Mouse (Mus musculus) hindbrain, embryonic 15.5 days (tissue): ENCODE data around the gene Irf2bp2. TPM values are rescaled to one million over a fixed set of nuclear protein-coding genes. Genes with fewer than 3 reads are reported as not detected.
A peak's percentile ranks its signal among the peaks of the same experiment; 100 is the strongest.

Experiments used
- ATAC-seq: fragments of 200-750 bp; cut with Nextera tagmentation; 2 replicates; pipeline ENCODE4 v1.8.0; 2017; ENCODE audit warnings: low read depth, moderate number of reproducible peaks, moderate TSS enrichment; ENCODE audit not compliant: low FRiP score
- H3K27ac ChIP-seq: fragments of 300-500 bp; sonication (generic); replicated peaks from 2 replicates; pipeline ENCODE4 v1.5.1; 2015; ENCODE audit warnings: mild to moderate bottlenecking, inconsistent platforms
- H3K27me3 ChIP-seq: fragments of 300-500 bp; sonication (generic); 2 replicates; pipeline ENCODE4 v1.6.1; 2015; ENCODE audit warnings: control low read depth, inconsistent platforms
- H3K36me3 ChIP-seq: fragments of 300-500 bp; sonication (generic); 2 replicates; pipeline ENCODE4 v1.6.1; 2015; ENCODE audit warnings: control low read depth, inconsistent platforms
- H3K4me1 ChIP-seq: fragments of 300-500 bp; sonication (generic); replicated peaks from 2 replicates; pipeline ENCODE4 v1.6.1; 2015; ENCODE audit warnings: control low read depth, inconsistent platforms
- H3K4me2 ChIP-seq: fragments of 300-500 bp; sonication (generic); 2 replicates; pipeline ENCODE4 v1.6.1; 2015; ENCODE audit warnings: moderate library complexity, mild to moderate bottlenecking, inconsistent platforms
- H3K4me3 ChIP-seq: fragments of 300-500 bp; sonication (generic); 2 replicates; pipeline ENCODE4 v1.5.1; 2015; ENCODE audit warnings: mild to moderate bottlenecking, inconsistent platforms
- H3K9ac ChIP-seq: fragments of 300-500 bp; sonication (generic); 2 replicates; pipeline ENCODE4 v1.6.1; 2015; ENCODE audit warnings: inconsistent platforms
- H3K9me3 ChIP-seq: fragments of 300-500 bp; sonication (generic); 2 replicates; pipeline ENCODE4 v1.6.1; 2016; ENCODE audit warnings: control low read depth, inconsistent platforms
- WGBS: fragments of 180-500 bp; shearing (Covaris S2); methylation state at CpG from one replicate; pipeline ENCODE4 v1.1.7; 2015; 5-methylcytosine and 5-hydroxymethylcytosine counted together
- polyA plus RNA-seq: library from polyadenylated mRNA; unstranded; fragments of >200 nt; fragmentation: Nextera tagmentation; extraction: Ambion mirVana; gene quantifications from 2 replicates; pipeline ENCODE4 v1.2.1, GENCODE M21; 2015

The Irf2bp2 gene
- polyA plus RNA-seq, 1 experiment from 2014 or later = 9.1 TPM

DNA sequence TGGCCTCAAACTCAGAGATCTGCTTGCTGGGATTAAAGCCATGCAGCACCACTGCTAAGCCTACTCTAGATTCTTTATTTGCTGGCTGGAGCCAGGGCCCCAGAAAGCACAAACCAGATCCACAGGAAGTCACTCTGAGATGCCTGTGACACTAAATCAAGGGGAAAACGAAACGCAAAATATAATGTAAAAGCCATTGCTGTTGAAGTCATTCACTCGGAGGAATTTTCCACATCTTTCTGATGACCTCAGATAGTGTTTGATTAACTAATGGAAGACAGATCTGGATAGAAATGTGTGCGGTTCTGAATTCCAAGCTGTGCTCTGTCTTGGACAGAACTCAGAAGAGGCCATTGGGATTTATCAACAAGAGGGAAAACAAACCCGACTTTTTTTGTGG is 22.9 kb upstream of the Irf2bp2 start:
- Histone ChIP-seq H3K36me3 (no peaks in the 10 kb centered on the region), H3K27ac (no peak overlapping the region), H3K4me1 (no peaks in the 10 kb centered on the region), H3K9me3 (no peaks in the 10 kb centered on the region), H3K4me3 (no peak overlapping the region), H3K27me3 (no peaks in the 10 kb centered on the region), H3K9ac (no peak overlapping the region), H3K4me2 (no peak overlapping the region)
- WGBS = 84% methylated on average over 5 of the region's 5 CpGs
- no peak for ATAC-seq

DNA sequence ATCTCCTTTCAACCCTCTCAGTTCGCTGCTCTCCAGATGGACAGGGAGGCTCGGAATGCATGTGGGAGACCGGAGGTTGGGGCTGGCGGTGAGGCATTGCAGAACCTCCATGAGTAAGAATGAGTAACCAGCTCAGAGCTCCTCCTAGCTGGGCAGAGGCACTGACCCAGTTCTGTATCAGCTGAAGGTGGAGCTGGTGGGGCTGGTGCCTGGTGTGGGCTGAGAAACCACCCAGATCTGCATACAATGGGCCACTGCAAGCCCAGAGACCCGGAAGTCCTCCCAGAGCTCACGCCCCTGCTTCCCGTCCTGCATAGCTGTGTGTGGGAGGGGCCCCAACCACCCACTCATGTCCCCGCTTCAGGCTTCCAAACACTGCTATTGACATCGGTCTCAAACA is 22.0 kb upstream of the Irf2bp2 start:
- WGBS = 61% methylated on average over 9 of the region's 9 CpGs
- no peak overlapping the region for H3K4me3 ChIP-seq
- H3K27me3 ChIP-seq = no peaks in the 10 kb centered on the region
- no peak overlapping the region for H3K9ac ChIP-seq
- no peak overlapping the region for H3K27ac ChIP-seq
- H3K36me3 ChIP-seq = no peaks in the 10 kb centered on the region
- ATAC-seq = no peak
- H3K9me3 ChIP-seq = no peaks in the 10 kb centered on the region
- H3K4me1 ChIP-seq = no peaks in the 10 kb centered on the region
- H3K4me2 ChIP-seq = no peak overlapping the region

GRCm38 (mm10) chr8:126614740-126615132 is 20.9 kb upstream of the Irf2bp2 start:
- Histone ChIP-seq H3K4me3 (no peak overlapping the region), H3K36me3 (no peaks in the 10 kb centered on the region), H3K27ac (no peak overlapping the region), H3K4me2 (no peak overlapping the region), H3K27me3 (no peaks in the 10 kb centered on the region), H3K9me3 (no peaks in the 10 kb centered on the region), H3K4me1 (no peaks in the 10 kb centered on the region), H3K9ac (no peak overlapping the region)
- 87% methylated on average over 5 of the region's 5 CpGs for WGBS
- ATAC-seq = no peak

DNA sequence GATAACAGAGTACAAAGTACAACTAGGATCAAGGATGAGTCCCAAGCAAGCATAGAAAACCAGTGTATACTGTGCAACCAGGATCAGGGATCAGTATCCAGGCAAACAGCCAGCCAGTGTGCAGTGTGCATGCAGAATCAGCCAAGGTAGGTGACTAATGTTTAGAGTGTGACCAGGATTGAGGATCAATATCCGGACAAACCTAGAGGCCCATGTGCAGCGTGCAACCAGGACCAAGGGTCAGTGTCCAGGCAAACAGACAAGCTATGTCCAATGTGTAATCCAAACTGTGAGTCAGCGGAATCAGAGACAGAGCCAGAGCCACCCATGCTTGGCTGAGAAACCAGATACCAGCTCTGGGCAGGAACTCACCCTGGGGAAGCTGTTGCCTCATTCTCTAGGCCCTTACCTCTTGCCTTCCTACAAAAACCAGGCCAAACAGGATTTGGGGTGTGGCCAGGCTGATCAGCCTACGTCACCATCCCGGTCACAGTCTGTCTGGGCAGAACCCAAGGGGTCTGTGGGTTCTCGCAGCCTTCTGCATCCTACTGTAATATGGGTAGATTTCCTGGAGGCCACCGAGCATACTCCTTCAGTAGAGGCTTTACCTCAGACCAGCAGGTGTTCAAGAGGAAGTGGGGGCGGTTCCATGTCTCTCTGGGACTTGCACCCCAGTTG is 20.4 kb upstream of the Irf2bp2 start:
- Histone ChIP-seq H3K27ac (no peak overlapping the region), H3K4me3 (no peak overlapping the region), H3K36me3 (no peaks in the 10 kb centered on the region), H3K4me2 (no peak overlapping the region), H3K27me3 (no peaks in the 10 kb centered on the region), H3K4me1 (no peaks in the 10 kb centered on the region), H3K9ac (no peak overlapping the region), H3K9me3 (no peaks in the 10 kb centered on the region)
- no peak for ATAC-seq
- 95% methylated on average over 8 of the region's 8 CpGs for WGBS

DNA sequence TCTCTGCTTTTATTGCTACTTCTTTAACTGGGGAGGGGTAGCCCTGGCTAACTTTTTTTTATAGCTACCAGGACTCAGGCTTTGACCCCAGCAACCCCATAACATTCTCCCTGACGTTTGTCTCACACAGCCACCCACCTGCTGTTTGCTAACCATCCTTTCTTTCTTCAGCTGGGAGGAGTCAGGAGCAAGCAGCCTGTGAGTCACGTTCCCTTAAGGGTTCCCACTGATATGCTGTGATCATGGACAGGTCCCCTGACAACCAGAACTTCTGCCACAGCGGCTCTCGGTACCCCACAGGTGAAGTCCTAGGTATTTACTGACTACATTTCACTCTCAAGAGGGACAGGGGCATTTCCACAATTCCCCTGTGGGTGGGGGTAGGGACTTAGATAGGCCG is 19.4 kb upstream of the Irf2bp2 start:
- 53% methylated on average over 5 of the region's 5 CpGs for WGBS
- Histone ChIP-seq H3K4me2 (no peak overlapping the region), H3K36me3 (no peaks in the 10 kb centered on the region), H3K9ac (no peak overlapping the region), H3K4me1 (peaks cover 6% of the 10 kb centered on the region; the same call in 1 of the 2 replicates), H3K4me3 (no peak overlapping the region), H3K27ac (no peak overlapping the region), H3K9me3 (no peaks in the 10 kb centered on the region), H3K27me3 (no peaks in the 10 kb centered on the region)
- ATAC-seq = no peak

DNA sequence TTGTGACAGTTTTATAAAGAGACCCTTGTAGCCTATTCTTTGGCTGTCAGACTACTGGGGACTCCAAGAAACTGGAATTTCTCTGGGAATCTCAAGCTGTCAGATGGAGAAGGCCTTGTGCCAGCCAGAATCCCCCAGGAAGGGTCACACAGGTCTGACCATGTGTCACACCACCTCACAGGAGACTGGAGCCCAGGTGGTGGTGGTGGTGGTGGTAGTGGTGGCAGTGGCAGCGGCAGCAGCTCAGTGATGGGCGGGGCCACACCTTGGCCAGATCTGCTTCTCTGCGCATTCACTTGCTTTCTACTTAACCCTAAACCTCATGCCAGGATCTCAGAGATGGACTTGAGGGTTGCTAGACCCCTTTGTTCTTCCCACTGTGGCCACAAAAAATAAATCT is 19.0 kb upstream of the Irf2bp2 start:
- 84% methylated on average over 3 of the region's 3 CpGs for WGBS
- Histone ChIP-seq H3K9me3 (no peaks in the 10 kb centered on the region), H3K4me3 (no peak overlapping the region), H3K4me2 (no peak overlapping the region), H3K27ac (no peak overlapping the region), H3K4me1 (peaks cover 9% of the 10 kb centered on the region; the same call in 1 of the 2 replicates), H3K27me3 (no peaks in the 10 kb centered on the region), H3K36me3 (no peaks in the 10 kb centered on the region), H3K9ac (no peak overlapping the region)
- no peak for ATAC-seq

- Histone ChIP-seq H3K9me3 (no peaks in the 10 kb centered on the region), H3K27me3 (no peaks in the 10 kb centered on the region), H3K4me1 (peaks cover 14% of the 10 kb centered on the region; the same call in 1 of the 2 replicates), H3K4me2 (no peak overlapping the region), H3K4me3 (no peak overlapping the region), H3K9ac (no peak overlapping the region), H3K27ac (no peak overlapping the region), H3K36me3 (no peaks in the 10 kb centered on the region)
- ATAC-seq = no peak
- WGBS = 21% methylated on average over 3 of the region's 3 CpGs
Observed at GRCm38 (mm10) chr8:126610713-126611112, 16.9 kb upstream of the Irf2bp2 start.

GRCm38 (mm10) chr8:126609556-126610263 is 15.9 kb upstream of the Irf2bp2 start:
- no peaks in the 10 kb centered on the region for H3K36me3 ChIP-seq
- H3K9me3 ChIP-seq = no peaks in the 10 kb centered on the region
- H3K4me2 ChIP-seq = no peak overlapping the region
- no peak for ATAC-seq
- no peak overlapping the region for H3K4me3 ChIP-seq
- no peaks in the 10 kb centered on the region for H3K27me3 ChIP-seq
- H3K9ac ChIP-seq = no peak overlapping the region
- H3K27ac ChIP-seq = no peak overlapping the region
- peaks cover 14% of the 10 kb centered on the region; the same call in 1 of the 2 replicates for H3K4me1 ChIP-seq
- 90% methylated on average over 11 of the region's 11 CpGs for WGBS

GRCm38 (mm10) chr8:126603241-126603947 is 9.6 kb upstream of the Irf2bp2 start:
- no peak overlapping the region for H3K4me2 ChIP-seq
- H3K27me3 ChIP-seq = no peaks in the 10 kb centered on the region
- H3K9ac ChIP-seq = no peak overlapping the region
- peaks cover 41% of the 10 kb centered on the region for H3K4me1 ChIP-seq
- ATAC-seq = no peak
- 46% methylated on average over 8 of the region's 8 CpGs for WGBS
- no peaks in the 10 kb centered on the region for H3K9me3 ChIP-seq
- peak overlapping the region; percentile 18 for H3K27ac ChIP-seq
- no peak overlapping the region for H3K4me3 ChIP-seq
- no peaks in the 10 kb centered on the region for H3K36me3 ChIP-seq

GRCm38 (mm10) chr8:126602641-126603040 is 8.9 kb upstream of the Irf2bp2 start:
- peak overlapping the region; percentile 18 for H3K27ac ChIP-seq
- H3K4me2 ChIP-seq = no peak overlapping the region
- H3K4me1 ChIP-seq = peaks cover 39% of the 10 kb centered on the region
- H3K9me3 ChIP-seq = no peaks in the 10 kb centered on the region
- 30% methylated on average over 8 of the region's 8 CpGs for WGBS
- no peak; the same call in 1 of the 2 replicates for ATAC-seq
- no peaks in the 10 kb centered on the region for H3K36me3 ChIP-seq
- H3K9ac ChIP-seq = no peak overlapping the region
- no peaks in the 10 kb centered on the region for H3K27me3 ChIP-seq
- no peak overlapping the region for H3K4me3 ChIP-seq

- 11% methylated on average over 5 of the region's 5 CpGs for WGBS
- Histone ChIP-seq H3K27ac (peak overlapping the region; percentile 0; the same call in 1 of the 2 replicates), H3K4me3 (no peak overlapping the region), H3K27me3 (no peaks in the 10 kb centered on the region), H3K36me3 (no peaks in the 10 kb centered on the region), H3K4me2 (no peak overlapping the region), H3K9me3 (no peaks in the 10 kb centered on the region), H3K4me1 (peaks cover 46% of the 10 kb centered on the region), H3K9ac (no peak overlapping the region)
- no peak for ATAC-seq
Observed at GRCm38 (mm10) chr8:126601325-126601724, 7.5 kb upstream of the Irf2bp2 start.

DNA sequence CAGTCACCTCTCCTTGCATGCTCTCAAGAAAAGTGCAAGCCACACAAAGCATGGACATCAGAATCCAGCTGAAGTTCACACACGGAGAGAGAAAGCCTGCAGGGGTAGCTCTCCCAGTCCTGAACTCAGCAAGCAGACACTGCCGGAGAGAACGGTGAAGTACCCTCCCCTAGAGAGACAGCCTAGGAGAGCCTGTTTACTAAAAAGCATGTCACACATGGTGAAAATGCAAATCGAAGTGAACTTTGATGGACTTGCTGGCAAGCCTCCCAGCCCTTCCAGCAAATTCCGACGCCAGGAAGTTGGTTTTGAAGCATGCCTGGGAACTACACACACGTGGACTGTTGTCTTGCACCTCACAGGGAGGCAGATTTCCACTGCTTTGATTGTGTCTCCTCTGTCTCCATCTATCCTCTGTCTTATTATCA is 7.0 kb upstream of the Irf2bp2 start:
- Histone ChIP-seq H3K9ac (no peak overlapping the region), H3K4me2 (no peak overlapping the region), H3K27me3 (no peaks in the 10 kb centered on the region), H3K36me3 (no peaks in the 10 kb centered on the region), H3K9me3 (no peaks in the 10 kb centered on the region), H3K4me1 (peaks cover 51% of the 10 kb centered on the region), H3K4me3 (no peak overlapping the region), H3K27ac (peak overlapping the region; percentile 0; the same call in 1 of the 2 replicates)
- ATAC-seq = no peak
- WGBS = 3% methylated on average over 7 of the region's 7 CpGs
